Mouse (Mus musculus): Measurements from ENCODE around the gene Ptafr.

Ptafr gene

DNA sequence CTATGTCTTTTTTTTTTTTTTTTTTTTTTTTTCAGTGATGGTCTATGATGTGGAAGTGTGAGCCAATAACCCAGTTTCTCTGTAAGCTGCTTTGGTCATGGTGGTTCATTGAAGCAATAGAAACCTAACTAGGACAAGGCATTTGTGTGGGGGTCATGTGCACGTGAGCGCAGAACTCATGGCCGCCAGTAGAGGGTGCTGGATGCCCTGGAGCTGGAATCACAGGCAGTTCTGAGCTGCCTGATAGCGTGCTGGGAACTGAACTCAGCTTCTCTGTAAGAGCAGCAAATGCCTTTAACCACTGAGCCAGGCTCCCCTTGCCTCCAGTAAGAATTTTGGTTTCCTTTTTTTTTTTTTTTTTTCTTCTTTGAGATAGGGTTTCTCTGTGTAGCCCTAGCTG lies 56.3 kb downstream of the Ptafr start:
- no peak for DNase-seq

DNA sequence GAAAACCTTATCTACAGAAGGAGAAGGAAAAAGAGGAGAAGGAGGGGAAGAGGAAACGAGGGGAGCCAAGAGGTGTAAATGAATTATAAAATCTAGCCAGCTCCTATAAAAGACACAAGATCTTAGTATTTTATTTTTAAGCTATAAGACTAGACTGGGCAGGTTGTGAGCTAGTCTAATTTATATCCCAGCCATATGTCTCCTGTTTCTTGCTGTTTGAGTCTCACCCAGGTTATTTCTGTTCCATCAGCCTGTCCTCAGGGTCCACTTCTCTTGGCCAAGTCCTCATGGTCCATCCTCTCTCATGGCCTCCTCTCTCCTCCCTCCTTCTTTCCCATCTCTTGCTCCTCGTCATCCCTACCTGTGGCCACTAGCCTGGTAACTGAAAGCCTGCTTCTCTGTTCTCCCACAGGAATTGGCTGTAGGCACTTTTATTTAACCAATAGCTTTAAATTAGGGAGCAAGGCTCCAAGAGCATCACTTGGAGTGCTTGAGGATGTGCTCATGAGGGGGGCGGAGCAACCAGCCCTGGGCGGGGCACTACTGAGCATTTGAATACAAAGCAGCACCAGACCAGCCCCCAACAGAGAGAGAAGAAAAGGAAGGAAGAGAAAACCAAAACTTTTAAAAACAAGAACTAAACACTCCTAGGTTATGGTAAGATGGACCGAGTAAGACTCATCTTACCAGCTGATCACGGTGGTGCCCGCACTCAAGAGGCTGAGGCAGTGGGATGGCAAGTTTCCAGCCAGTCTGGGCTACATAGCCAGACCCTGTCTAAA lies 57.6 kb downstream of the Ptafr start:
- DNase-seq = peak; percentile 51

DNA sequence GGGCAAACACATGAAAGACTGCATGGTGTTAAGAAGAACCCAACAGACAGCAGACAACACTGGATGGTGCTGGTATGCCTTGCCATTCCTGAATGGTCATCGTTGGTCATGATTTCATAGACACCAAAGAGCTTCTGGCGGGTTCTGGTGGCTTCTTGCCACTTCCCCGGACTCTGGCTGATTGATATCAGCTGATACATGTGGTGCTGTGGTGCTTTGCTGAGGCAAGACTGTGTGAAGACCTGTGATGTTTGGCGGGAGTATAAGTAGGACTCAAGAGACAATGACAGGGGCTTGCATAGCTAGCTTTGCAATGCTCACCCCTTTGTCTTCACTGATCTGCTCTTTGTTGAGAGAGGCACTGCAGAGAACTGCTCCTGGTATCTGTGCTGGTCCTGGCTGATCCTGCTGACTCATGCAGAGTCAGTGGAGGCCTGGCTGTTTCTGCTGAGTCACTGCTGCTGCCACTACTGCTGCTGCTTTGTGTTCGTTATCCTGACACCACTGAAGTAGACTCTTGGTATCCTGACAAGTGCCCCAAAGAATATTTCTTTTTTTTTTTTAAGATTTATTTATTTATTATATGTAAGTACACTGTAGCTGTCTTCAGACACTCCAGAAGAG lies 60.3 kb downstream of the Ptafr start:
- no peak for DNase-seq

DNA sequence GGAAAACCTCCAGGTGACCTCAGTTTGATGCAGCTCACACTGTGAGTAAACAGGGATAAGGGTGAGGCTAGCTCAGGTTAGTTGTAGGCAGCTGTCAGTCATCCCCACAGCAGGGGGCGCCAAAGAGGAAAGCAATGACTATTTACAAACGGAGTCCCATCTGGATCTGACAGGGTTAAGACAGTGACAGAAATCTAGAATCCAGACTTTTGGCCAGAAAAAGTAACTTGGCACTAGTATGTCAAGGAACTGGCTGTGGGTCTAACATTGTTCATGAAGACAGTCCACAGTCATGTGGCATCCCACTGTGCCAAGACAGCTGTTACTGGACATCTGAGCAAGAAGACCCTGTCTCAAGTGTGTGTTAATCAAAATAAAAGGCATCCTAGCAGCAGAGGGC lies 65.0 kb downstream of the Ptafr start:
- DNase-seq = peak; percentile 58

All from heart, adult 11 months (tissue).